Mouse (Mus musculus) limb, embryonic 10.5 days (tissue): ENCODE results near the gene Usp49. TPM values are rescaled to one million over a fixed set of nuclear protein-coding genes. Genes with fewer than 3 reads are reported as not detected.

Source experiments
- DNase-seq: peaks from one replicate; pipeline ENCODE4 v3.0.0-alpha.2; 2017; ENCODE audit warnings: low spot score
- H3K27ac ChIP-seq: fragments of 300-500 bp; sonication (generic); 2 replicates; pipeline ENCODE4 v1.5.1; 2016; ENCODE audit warnings: mild to moderate bottlenecking
- H3K27me3 ChIP-seq: fragments of 300-500 bp; sonication (generic); 2 replicates; pipeline ENCODE4 v1.6.1; 2016; ENCODE audit warnings: low read depth, mild to moderate bottlenecking; ENCODE audit not compliant: poor library complexity, severe bottlenecking
- H3K36me3 ChIP-seq: fragments of 300-500 bp; sonication (generic); 2 replicates; pipeline ENCODE4 v1.6.1; 2016; ENCODE audit warnings: mild to moderate bottlenecking, moderate library complexity
- H3K4me1 ChIP-seq: fragments of 300-500 bp; sonication (generic); 2 replicates; pipeline ENCODE4 v1.6.1; 2016
- H3K4me3 ChIP-seq: fragments of 300-500 bp; sonication (generic); 2 replicates; pipeline ENCODE4 v1.5.1; 2016; ENCODE audit warnings: mild to moderate bottlenecking, moderate library complexity
- H3K9me3 ChIP-seq: fragments of 300-500 bp; sonication (generic); replicated peaks from 2 replicates; pipeline ENCODE4 v1.6.1; 2016; ENCODE audit warnings: mild to moderate bottlenecking
- WGBS: fragments of 180-500 bp; shearing (Covaris S2); methylation state at CpG from one replicate; pipeline ENCODE4 v1.1.7; 2016; 5-methylcytosine and 5-hydroxymethylcytosine counted together
- polyA plus RNA-seq: library from polyadenylated mRNA; unstranded; fragments of >200 nt; fragmentation: Nextera tagmentation; extraction: Ambion mirVana; gene quantifications from 2 replicates; pipeline ENCODE4 v1.2.1, GENCODE M21; 2016

Usp49 gene
- polyA plus RNA-seq = 5.5 and 6.8 TPM in 2 replicates

- Histone ChIP-seq H3K4me3 (peak within 1 kb of the TSS; percentile 70), H3K27ac (peak within 1 kb of the TSS; percentile 93), H3K9me3 (no peaks in the 10 kb centered on the region), H3K27me3 (no peaks in the 10 kb centered on the region), H3K4me1 (peaks cover 30% of the 10 kb centered on the region), H3K36me3 (peaks cover 20% of the 10 kb centered on the region)
- DNase-seq = no peak
- 2% methylated on average over 3 of the region's 3 CpGs for WGBS
Observed at GRCm38 (mm10) chr17:47630678-47631065, at the start of gene Usp49. TSS of gene Usp49 (plus strand) at chr17:47630690.

DNA sequence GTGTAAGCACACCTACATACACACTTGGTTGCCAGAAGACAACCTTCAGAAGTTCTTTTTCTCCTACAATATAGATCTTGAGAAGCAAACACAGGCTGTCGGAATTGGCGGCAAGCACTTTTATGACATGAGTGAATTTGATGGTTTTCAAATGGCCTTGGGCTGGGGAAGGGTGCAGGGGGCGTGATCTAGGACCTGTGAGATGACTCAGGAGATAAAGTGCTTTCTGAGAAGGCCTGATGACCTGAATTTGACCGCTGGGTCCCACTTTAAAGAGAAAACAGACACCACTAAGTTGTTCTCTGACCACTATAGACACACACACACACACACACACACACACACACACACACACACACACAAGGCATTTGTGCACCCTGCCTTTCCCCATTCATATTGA lies 49.5 kb upstream of the Usp49 start:
- H3K9me3 ChIP-seq = no peaks in the 10 kb centered on the region
- H3K36me3 ChIP-seq = no peaks in the 10 kb centered on the region
- no peak overlapping the region for H3K27ac ChIP-seq
- 79% methylated on average over 4 of the region's 4 CpGs for WGBS
- no peak overlapping the region for H3K4me3 ChIP-seq
- H3K4me1 ChIP-seq = no peaks in the 10 kb centered on the region
- no peaks in the 10 kb centered on the region for H3K27me3 ChIP-seq
- no peak for DNase-seq

DNA sequence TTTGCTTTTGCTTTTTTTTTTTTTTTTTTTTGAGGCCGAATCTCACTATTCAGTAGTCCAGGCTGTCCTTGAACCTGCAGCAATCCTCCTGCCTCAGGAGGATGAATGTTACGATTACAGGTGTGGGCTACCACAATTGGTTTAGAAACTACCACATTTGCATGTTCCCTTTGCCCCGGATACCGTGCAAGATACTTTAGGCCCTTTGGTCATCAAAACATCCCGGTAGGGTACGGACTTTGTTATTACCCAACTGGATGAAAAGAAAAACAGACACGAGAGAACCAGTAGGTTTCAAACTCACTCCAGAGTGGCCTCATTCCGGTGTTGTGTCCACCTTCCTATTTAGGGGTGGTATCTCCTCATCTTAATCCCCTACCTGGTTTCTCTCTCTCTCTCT lies 42.0 kb upstream of the Usp49 start:
- no peaks in the 10 kb centered on the region for H3K36me3 ChIP-seq
- H3K4me1 ChIP-seq = peaks cover 16% of the 10 kb centered on the region

DNA sequence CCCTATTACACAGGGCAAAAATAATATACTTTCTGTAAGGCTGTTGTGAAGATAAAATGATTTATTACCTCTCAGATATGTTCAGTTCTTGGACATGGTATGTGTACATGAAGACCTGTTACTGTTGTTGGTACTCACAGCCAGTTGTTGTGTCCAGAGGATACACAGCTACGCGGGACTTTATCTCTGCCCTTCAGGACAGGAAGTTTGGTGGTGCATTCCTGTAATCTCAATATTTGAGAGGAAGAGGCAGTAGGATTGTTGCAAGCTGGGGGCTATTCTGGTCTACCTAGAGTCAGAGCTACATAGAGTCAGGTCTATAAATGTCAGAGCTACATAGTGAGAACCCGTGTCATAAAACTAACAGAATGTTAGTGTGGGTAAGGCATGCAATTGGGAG lies 39.4 kb upstream of the Usp49 start:
- Histone ChIP-seq H3K9me3 (no peaks in the 10 kb centered on the region), H3K27me3 (no peaks in the 10 kb centered on the region), H3K27ac (no peak overlapping the region), H3K4me3 (no peak overlapping the region), H3K4me1 (peaks cover 34% of the 10 kb centered on the region), H3K36me3 (no peaks in the 10 kb centered on the region)
- DNase-seq = no peak
- WGBS = 85% methylated on average over 3 of the region's 3 CpGs

More for the DNA sequence above, 42.0 kb upstream of the Usp49 start:
- H3K9me3 ChIP-seq = no peaks in the 10 kb centered on the region
- WGBS = 80% methylated on average over 8 of the region's 8 CpGs
- no peak overlapping the region for H3K4me3 ChIP-seq
- no peaks in the 10 kb centered on the region for H3K27me3 ChIP-seq
- no peak overlapping the region; the same call in 1 of the 2 replicates for H3K27ac ChIP-seq
- no peak for DNase-seq

DNA sequence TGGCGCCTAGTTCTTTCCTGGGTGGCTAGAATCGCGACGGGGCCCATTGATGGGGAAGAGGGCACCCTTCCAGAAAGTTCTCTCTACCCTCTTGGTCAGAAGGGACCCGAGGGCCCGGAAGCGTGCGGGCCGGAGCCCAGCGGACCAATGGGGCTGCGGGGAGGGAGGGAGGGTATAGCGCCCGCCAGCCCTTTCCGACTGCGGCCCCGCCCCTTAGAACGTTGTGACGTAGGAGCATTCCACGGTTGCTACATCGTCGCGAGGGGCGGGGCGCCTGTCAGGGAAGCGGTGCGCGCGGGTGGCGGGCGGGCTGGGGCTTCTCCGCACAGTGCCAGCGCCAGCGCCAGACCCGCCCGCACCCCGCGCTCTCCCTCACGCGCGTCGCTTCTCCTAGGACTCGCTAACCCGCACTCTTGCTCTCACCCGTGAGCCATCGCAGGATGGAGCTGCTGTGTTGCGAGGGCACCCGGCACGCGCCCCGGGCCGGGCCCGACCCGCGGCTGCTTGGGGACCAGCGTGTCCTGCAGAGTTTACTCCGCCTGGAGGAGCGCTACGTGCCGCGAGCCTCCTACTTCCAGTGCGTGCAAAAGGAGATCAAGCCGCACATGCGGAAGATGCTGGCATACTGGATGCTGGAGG lies 37.2 kb upstream of the Usp49 start:
- peaks cover 53% of the 10 kb centered on the region for H3K4me1 ChIP-seq
- peak; percentile 96 for DNase-seq

GRCm38 (mm10) chr17:47593854-47594182 lies 36.7 kb upstream of the Usp49 start:
- H3K27me3 ChIP-seq = no peaks in the 10 kb centered on the region
- peaks cover 26% of the 10 kb centered on the region for H3K36me3 ChIP-seq
- peak overlapping the region; percentile 74 for H3K4me3 ChIP-seq
- peaks cover 51% of the 10 kb centered on the region for H3K4me1 ChIP-seq
- 0% methylated on average over 13 of the region's 13 CpGs for WGBS
- H3K27ac ChIP-seq = peak overlapping the region; percentile 89
- no peaks in the 10 kb centered on the region for H3K9me3 ChIP-seq
- no peak for DNase-seq

More for the DNA sequence above, 37.2 kb upstream of the Usp49 start:
- under 1% methylated on average over 63 of the region's 63 CpGs for WGBS
- peak overlapping the region; percentile 89 for H3K27ac ChIP-seq
- no peaks in the 10 kb centered on the region for H3K27me3 ChIP-seq
- no peaks in the 10 kb centered on the region for H3K9me3 ChIP-seq
- peaks cover 21% of the 10 kb centered on the region for H3K36me3 ChIP-seq
- peak overlapping the region; percentile 74 for H3K4me3 ChIP-seq

- Histone ChIP-seq H3K27ac (peak overlapping the region; percentile 89), H3K4me3 (peak overlapping the region; percentile 74), H3K27me3 (no peaks in the 10 kb centered on the region), H3K36me3 (peaks cover 31% of the 10 kb centered on the region), H3K9me3 (no peaks in the 10 kb centered on the region), H3K4me1 (peaks cover 45% of the 10 kb centered on the region)
- peak; percentile 68 for DNase-seq
- WGBS = under 1% methylated on average over 40 of the region's 43 CpGs
Observed at GRCm38 (mm10) chr17:47594183-47594968, 36.1 kb upstream of the Usp49 start.

DNA sequence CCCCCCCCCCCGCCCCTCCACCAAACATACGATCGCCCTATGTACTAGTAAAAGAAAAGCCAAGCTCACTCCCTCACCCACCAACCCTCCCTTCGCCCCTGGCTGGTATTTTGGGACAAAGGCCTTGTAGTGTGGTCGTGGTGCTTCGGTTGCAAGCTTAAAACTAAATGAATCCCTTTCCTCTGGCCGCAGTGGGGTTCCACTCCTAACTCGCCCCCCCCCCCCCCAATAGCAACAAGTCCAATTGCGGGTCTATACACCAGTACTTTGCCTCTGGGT lies 35.6 kb upstream of the Usp49 start:
- DNase-seq = no peak
- WGBS = 0% methylated on average over 8 of the region's 9 CpGs
- Histone ChIP-seq H3K9me3 (no peaks in the 10 kb centered on the region), H3K27me3 (no peaks in the 10 kb centered on the region), H3K36me3 (peaks cover 37% of the 10 kb centered on the region), H3K27ac (peak overlapping the region; percentile 89), H3K4me1 (peaks cover 45% of the 10 kb centered on the region), H3K4me3 (peak overlapping the region; percentile 74)

GRCm38 (mm10) chr17:47595248-47596161 lies 35.0 kb upstream of the Usp49 start:
- peaks cover 43% of the 10 kb centered on the region for H3K36me3 ChIP-seq
- peak overlapping the region; percentile 74 for H3K4me3 ChIP-seq
- under 1% methylated on average over 21 of the region's 21 CpGs for WGBS
- DNase-seq = peak; percentile 77
- H3K9me3 ChIP-seq = no peaks in the 10 kb centered on the region
- H3K4me1 ChIP-seq = peaks cover 45% of the 10 kb centered on the region
- no peaks in the 10 kb centered on the region for H3K27me3 ChIP-seq
- peak overlapping the region; percentile 89 for H3K27ac ChIP-seq

DNA sequence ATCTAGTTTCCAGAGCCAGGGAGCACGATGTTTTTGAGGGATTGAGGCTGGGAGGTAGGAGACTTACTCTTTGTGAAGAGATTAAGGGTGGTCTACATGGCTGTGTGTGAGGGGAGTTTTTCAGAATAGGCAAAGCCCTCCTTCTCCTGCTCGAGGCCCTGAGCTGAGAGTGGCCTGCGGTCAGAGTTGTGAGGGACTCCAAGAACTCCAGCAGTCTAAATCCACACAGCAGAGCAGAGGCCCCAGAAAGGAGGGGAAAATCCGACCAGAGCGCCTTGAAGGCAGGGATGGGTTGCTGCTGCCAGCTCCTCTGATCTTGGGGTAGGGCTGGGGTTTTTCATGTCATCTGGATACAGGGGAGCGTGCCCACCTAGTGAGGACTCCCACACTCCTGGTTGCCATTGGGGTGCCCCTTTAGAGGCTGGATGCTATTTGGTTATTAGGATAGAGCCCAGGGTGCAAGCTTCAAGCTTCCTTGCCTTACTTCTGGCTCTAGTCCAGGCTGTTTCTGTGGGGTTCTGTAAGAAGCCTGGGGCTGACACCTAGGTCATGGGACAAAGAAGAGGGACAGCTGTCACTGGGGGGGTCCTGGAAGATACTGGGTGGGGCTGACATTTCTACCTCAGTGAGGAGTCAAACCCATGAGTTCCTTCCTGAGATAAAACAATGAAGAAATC lies 34.2 kb upstream of the Usp49 start:
- Histone ChIP-seq H3K27me3 (no peaks in the 10 kb centered on the region), H3K27ac (peak overlapping the region; percentile 89), H3K9me3 (no peaks in the 10 kb centered on the region), H3K4me3 (peak overlapping the region; percentile 74), H3K4me1 (peaks cover 45% of the 10 kb centered on the region), H3K36me3 (peaks cover 51% of the 10 kb centered on the region)
- 27% methylated on average over 6 of the region's 6 CpGs for WGBS
- DNase-seq = peak; percentile 42

GRCm38 (mm10) chr17:47596839-47597164 lies 33.7 kb upstream of the Usp49 start:
- DNase-seq = no peak
- WGBS = 73% methylated on average over 5 of the region's 5 CpGs
- H3K4me3 ChIP-seq = peak overlapping the region; percentile 74
- peaks cover 56% of the 10 kb centered on the region for H3K36me3 ChIP-seq
- no peaks in the 10 kb centered on the region for H3K9me3 ChIP-seq
- H3K4me1 ChIP-seq = peaks cover 45% of the 10 kb centered on the region
- H3K27ac ChIP-seq = peak overlapping the region; percentile 89
- no peaks in the 10 kb centered on the region for H3K27me3 ChIP-seq

DNA sequence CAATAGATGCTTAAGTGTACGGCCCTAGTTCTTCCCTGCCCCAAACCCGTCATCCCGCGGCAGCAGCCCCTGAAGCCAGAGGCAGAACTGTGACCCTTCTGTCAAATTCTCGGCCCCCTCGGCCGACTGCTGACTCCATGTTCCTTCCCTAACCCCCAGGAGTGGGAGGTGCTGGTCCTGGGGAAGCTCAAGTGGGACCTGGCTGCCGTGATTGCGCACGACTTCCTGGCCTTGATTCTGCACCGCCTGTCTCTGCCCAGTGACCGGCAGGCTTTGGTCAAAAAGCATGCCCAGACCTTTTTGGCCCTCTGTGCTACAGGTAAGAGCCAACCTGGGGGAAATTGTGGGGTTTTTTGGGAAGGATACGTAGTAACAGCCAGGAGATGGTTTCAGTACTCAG lies 33.2 kb upstream of the Usp49 start:
- Histone ChIP-seq H3K4me3 (peak overlapping the region; percentile 74), H3K27ac (peak overlapping the region; percentile 89), H3K4me1 (peaks cover 45% of the 10 kb centered on the region), H3K27me3 (no peaks in the 10 kb centered on the region), H3K9me3 (no peaks in the 10 kb centered on the region), H3K36me3 (peaks cover 60% of the 10 kb centered on the region)
- 62% methylated on average over 13 of the region's 13 CpGs for WGBS
- DNase-seq = no peak
